Mouse (Mus musculus) embryonic facial prominence, embryonic 12.5 days (tissue): ENCODE results near the gene Grrp1. TPM values are rescaled to one million over a fixed set of nuclear protein-coding genes. Genes with fewer than 3 reads are reported as not detected.
A peak's percentile ranks its signal among the peaks of the same experiment; 100 is the strongest.

ENCODE experiments used
- ATAC-seq: fragments of 200-750 bp; cut with Nextera tagmentation; 2 replicates; pipeline ENCODE4 v1.8.0; 2017; ENCODE audit not compliant: insufficient number of reproducible peaks, insufficient read depth, low FRiP score, low TSS enrichment
- H3K27ac ChIP-seq: fragments of 300-500 bp; sonication (generic); 2 replicates; pipeline ENCODE4 v1.5.1; 2016; ENCODE audit warnings: mild to moderate bottlenecking
- H3K27me3 ChIP-seq: fragments of 300-500 bp; sonication (generic); 2 replicates; pipeline ENCODE4 v1.6.1; 2016; ENCODE audit warnings: mild to moderate bottlenecking, moderate library complexity
- H3K36me3 ChIP-seq: fragments of 300-500 bp; sonication (generic); 2 replicates; pipeline ENCODE4 v1.6.1; 2016; ENCODE audit warnings: mild to moderate bottlenecking
- H3K4me1 ChIP-seq: fragments of 300-500 bp; sonication (generic); 2 replicates; pipeline ENCODE4 v1.6.1; 2016
- H3K4me2 ChIP-seq: fragments of 300-500 bp; sonication (generic); replicated peaks from 2 replicates; pipeline ENCODE4 v1.6.1; 2016; ENCODE audit warnings: mild to moderate bottlenecking, moderate library complexity
- H3K4me3 ChIP-seq: fragments of 300-500 bp; sonication (generic); 2 replicates; pipeline ENCODE4 v1.5.1; 2016; ENCODE audit warnings: mild to moderate bottlenecking
- H3K9ac ChIP-seq: fragments of 300-500 bp; sonication (generic); 2 replicates; pipeline ENCODE4 v1.6.1; 2016; ENCODE audit warnings: mild to moderate bottlenecking, moderate library complexity
- H3K9me3 ChIP-seq: fragments of 300-500 bp; sonication (generic); 2 replicates; pipeline ENCODE4 v1.6.1; 2016; ENCODE audit warnings: mild to moderate bottlenecking, moderate library complexity
- WGBS: fragments of 180-500 bp; shearing (Covaris S2); methylation state at CpG from one replicate; pipeline ENCODE4 v1.1.7; 2016; 5-methylcytosine and 5-hydroxymethylcytosine counted together
- polyA plus RNA-seq: library from polyadenylated mRNA; unstranded; fragments of >200 nt; fragmentation: Nextera tagmentation; extraction: Ambion mirVana; gene quantifications from 2 replicates; pipeline ENCODE4 v1.2.1, GENCODE M21; 2016

The Grrp1 gene
- polyA plus RNA-seq, 1 experiment from 2014 or later = 6.3 TPM

GRCm38 (mm10) chr4:134237582-134238278 is 16.2 kb downstream of the Grrp1 start:
- H3K4me1 ChIP-seq = peaks cover 4% of the 10 kb centered on the region; the same call in 1 of the 2 replicates
- H3K27me3 ChIP-seq = peaks cover 21% of the 10 kb centered on the region
- H3K27ac ChIP-seq = no peak overlapping the region
- ATAC-seq = no peak
- H3K4me2 ChIP-seq = peak overlapping the region; percentile 42
- no peaks in the 10 kb centered on the region for H3K9me3 ChIP-seq
- H3K4me3 ChIP-seq = peak overlapping the region; percentile 28
- WGBS = 18% methylated on average over 19 of the region's 19 CpGs
- no peak overlapping the region for H3K9ac ChIP-seq
- H3K36me3 ChIP-seq = no peaks in the 10 kb centered on the region

DNA sequence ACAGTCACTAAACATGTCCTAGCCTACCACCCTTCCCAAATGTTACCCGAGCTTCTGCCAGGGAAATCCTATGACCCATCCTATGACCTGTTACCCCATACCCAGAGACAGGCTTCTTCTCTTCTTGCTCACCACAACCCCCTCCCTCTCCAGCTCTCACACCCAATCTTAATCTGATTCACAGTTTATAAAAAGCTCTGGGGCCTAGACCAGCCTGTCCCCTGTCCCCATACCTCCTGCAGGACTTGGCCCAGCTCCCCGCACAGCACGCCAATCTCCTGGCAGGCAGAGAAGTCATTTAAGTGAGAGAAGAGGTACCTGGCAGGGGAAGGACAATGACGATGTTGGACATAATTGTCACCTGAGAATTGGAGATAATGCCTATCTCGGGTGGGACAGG is 19.0 kb downstream of the Grrp1 start:
- H3K4me1 ChIP-seq = peaks cover 4% of the 10 kb centered on the region; the same call in 1 of the 2 replicates
- no peaks in the 10 kb centered on the region for H3K9me3 ChIP-seq
- H3K4me2 ChIP-seq = no peak overlapping the region
- no peak overlapping the region for H3K4me3 ChIP-seq
- no peak overlapping the region for H3K9ac ChIP-seq
- H3K27ac ChIP-seq = no peak overlapping the region
- H3K27me3 ChIP-seq = peaks cover 21% of the 10 kb centered on the region
- WGBS = 78% methylated on average over 5 of the region's 5 CpGs
- no peak for ATAC-seq
- no peaks in the 10 kb centered on the region for H3K36me3 ChIP-seq

DNA sequence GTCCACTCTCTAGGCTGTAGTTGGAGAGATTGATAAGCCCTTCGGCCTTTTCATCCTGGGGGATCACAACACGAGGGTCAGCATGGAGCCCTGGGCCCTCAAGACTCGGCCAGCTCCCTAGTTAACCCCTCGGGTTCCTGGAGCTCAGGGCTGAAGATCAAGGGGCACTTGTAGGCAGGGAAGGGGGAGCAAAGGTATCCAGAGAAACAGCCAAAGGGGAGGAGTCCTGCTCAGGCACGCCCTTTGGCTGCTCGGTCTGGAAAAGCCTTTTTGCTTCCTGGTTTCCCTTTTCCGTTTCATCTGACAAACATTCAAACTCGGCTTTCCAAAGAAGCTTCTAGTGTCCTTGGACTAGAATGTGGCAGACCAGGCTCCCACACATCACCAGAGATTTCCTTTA is 23.5 kb downstream of the Grrp1 start:
- ATAC-seq = no peak
- H3K4me2 ChIP-seq = no peak overlapping the region

GRCm38 (mm10) chr4:134227194-134227593 is 26.7 kb downstream of the Grrp1 start, which contains the start of gene Catsper4:
TSS of gene Catsper4 (minus strand) at chr4:134227383.
- H3K9me3 ChIP-seq = no peaks in the 10 kb centered on the region
- H3K4me1 ChIP-seq = no peaks in the 10 kb centered on the region
- H3K27me3 ChIP-seq = no peaks in the 10 kb centered on the region
- no peak within 1 kb of the TSS for H3K4me2 ChIP-seq
- H3K4me3 ChIP-seq = no peak within 1 kb of the TSS
- ATAC-seq = no peak
- no peak within 1 kb of the TSS for H3K27ac ChIP-seq
- H3K36me3 ChIP-seq = no peaks in the 10 kb centered on the region
- no peak within 1 kb of the TSS for H3K9ac ChIP-seq
- WGBS = 75% methylated on average over 8 of the region's 8 CpGs

More for the DNA sequence above, 23.5 kb downstream of the Grrp1 start:
- no peak overlapping the region for H3K9ac ChIP-seq
- no peak overlapping the region for H3K4me3 ChIP-seq
- H3K9me3 ChIP-seq = no peaks in the 10 kb centered on the region
- H3K4me1 ChIP-seq = no peaks in the 10 kb centered on the region
- H3K36me3 ChIP-seq = no peaks in the 10 kb centered on the region
- 41% methylated on average over 8 of the region's 8 CpGs for WGBS
- no peak overlapping the region for H3K27ac ChIP-seq
- H3K27me3 ChIP-seq = no peaks in the 10 kb centered on the region

DNA sequence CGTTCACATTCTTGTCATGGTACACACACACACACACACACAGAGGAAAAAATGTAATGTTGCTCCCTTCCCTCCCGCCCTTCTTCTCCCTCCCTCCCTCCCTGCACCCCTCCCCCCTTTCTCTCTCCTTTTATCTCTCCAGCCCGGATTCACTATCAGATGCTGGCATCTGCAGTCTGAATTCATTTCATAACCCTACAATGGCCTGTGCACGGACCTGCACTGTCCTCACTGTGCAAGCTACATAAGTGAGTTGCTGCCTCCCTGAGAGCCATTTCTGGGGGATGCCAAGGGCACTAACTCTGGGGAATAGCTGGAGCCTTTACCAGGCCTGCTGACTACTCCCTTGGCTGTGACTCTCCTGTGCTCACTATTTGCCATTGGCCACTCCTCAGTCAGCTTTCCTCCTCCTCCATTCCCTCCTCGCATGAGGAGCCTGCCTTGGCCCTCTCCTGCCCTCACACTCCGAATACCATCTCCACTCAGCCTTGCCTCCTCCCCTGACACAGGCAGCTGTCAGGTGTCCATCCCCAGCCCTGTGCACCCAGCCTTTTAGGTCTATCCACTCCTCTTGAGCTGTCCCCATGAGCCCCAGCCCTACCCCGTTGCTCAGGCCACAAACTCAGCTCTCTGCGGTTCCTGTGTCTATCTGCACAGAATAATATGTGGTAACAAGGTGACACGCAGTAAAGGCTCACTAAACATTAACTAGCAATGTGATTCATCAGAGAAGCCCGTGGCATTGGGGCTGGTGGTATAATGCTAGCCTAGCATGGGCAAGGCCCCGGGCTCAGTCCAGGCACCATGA is 30.9 kb downstream of the Grrp1 start:
- ATAC-seq = no peak
- Histone ChIP-seq H3K36me3 (no peaks in the 10 kb centered on the region), H3K9me3 (no peaks in the 10 kb centered on the region), H3K4me1 (no peaks in the 10 kb centered on the region), H3K9ac (no peak overlapping the region; the same call in 1 of the 2 replicates), H3K27ac (no peak overlapping the region), H3K4me3 (no peak overlapping the region), H3K27me3 (no peaks in the 10 kb centered on the region), H3K4me2 (no peak overlapping the region)
- 63% methylated on average over 11 of the region's 11 CpGs for WGBS

DNA sequence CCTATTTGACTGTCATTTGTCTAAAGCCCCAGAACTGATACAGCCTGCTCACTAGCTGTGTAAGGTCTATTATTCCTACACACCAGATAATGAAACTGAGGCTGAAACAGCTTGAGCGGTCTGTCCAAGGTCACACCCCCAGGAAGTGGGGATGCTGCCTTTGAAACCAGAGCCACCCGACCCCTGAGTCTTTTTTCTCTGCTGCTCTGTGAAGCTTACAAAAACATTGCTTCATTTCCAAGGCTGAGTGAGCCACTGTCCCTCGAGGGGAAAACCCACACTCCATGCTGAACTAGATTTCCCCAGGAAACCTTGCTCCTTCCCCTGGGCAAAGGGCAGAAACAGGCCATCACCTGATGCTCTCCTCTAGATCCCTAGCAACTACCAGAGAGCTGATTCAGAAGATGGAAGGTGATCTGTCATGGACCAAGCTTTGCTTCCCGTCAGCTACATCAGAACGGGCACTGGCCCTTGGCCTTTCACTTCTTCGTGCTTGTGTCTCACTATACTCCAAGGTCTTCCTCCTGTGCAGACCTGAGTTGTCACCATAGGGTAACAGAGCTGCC is 47.3 kb downstream of the Grrp1 start:
- no peak overlapping the region for H3K4me2 ChIP-seq
- H3K27me3 ChIP-seq = 0 out of 2 replicates have a peak, but pooled peaks cover 7% of the 10 kb centered on the region
- no peaks in the 10 kb centered on the region for H3K36me3 ChIP-seq
- no peak overlapping the region for H3K4me3 ChIP-seq
- H3K27ac ChIP-seq = no peak overlapping the region
- H3K9me3 ChIP-seq = no peaks in the 10 kb centered on the region
- H3K4me1 ChIP-seq = peaks cover 6% of the 10 kb centered on the region; the same call in 1 of the 2 replicates
- ATAC-seq = no peak
- WGBS = 40% methylated on average over 6 of the region's 6 CpGs
- no peak overlapping the region for H3K9ac ChIP-seq

DNA sequence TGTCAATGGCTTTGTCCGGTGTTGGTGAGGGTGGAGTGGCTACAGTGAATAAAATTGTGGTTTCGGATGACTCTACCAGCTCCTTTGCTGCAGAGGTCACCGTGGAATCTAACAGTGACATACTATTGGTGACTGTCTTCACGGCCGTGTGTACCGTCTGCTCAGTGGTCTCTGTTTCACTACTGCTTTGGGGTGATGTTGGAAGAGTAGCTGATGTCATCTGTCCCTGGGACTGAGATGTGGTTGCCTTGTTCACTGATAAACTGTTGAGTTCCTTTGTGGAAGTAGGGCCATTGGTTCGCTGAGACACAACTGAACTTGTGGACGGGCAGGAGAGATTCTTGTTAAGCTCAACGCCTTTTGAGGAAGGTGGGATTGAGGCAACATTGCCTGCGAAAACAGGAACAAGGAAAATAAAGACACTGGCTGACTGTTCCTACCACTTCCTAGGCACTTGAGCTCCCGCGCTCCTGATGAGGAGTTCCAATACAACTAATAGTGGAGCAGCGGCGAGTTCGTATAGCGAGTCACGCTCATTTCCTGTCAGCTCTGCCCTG is 50.5 kb downstream of the Grrp1 start:
- Histone ChIP-seq H3K4me2 (no peak overlapping the region), H3K9me3 (no peaks in the 10 kb centered on the region), H3K27me3 (0 out of 2 replicates have a peak, but pooled peaks cover under 1% of the 10 kb centered on the region), H3K36me3 (no peaks in the 10 kb centered on the region), H3K4me1 (peaks cover 6% of the 10 kb centered on the region; the same call in 1 of the 2 replicates), H3K4me3 (no peak overlapping the region), H3K9ac (no peak overlapping the region), H3K27ac (no peak overlapping the region)
- 78% methylated on average over 17 of the region's 17 CpGs for WGBS
- no peak for ATAC-seq

DNA sequence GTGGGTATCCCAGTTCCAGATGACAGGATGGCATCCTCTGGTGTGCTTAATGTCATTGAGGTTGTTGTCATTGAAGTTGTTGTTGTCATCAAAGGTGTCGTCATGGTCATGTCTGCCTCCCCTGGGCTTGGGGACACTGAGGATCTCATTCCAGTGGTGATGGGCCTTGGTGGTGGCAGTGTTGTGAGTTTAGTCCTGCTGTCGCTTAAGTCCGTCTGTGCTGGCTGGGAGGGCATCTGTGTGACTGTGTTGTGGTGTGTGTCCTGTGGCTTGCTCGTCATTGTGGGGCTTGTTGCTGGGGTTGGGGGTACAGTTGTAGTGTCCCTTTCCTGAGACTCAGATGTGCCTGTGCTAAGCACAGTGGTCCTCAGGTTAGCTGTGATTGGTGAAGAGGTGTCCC is 51.0 kb downstream of the Grrp1 start, which contains the start of gene Gm7534:
Gene Gm7534 (minus strand): TSS at position 101 of the 400 bp plus-strand sequence.
- Histone ChIP-seq H3K4me1 (peaks cover 6% of the 10 kb centered on the region; the same call in 1 of the 2 replicates), H3K9ac (no peak within 1 kb of the TSS), H3K9me3 (no peaks in the 10 kb centered on the region), H3K27ac (no peak within 1 kb of the TSS), H3K27me3 (no peaks in the 10 kb centered on the region), H3K4me3 (no peak within 1 kb of the TSS), H3K36me3 (no peaks in the 10 kb centered on the region), H3K4me2 (no peak within 1 kb of the TSS)
- no peak for ATAC-seq
- 92% methylated on average over 4 of the region's 4 CpGs for WGBS

Other genes with a start within 250 kb of the Grrp1 start
- 0.50 and 0.67 TPM in 2 replicates for gene Lin28a, start 235.3 kb downstream of the Grrp1 start, polyA plus RNA-seq
- not detected in 2 replicates for gene Zfp683, start 200.3 kb downstream of the Grrp1 start, polyA plus RNA-seq
- gene Crybg2, start 193.3 kb downstream of the Grrp1 start, polyA plus RNA-seq = 2.9 and 4.0 TPM in 2 replicates
- 8.0 and 8.3 TPM in 2 replicates for gene Cd52, start 159.0 kb downstream of the Grrp1 start, polyA plus RNA-seq
- gene Ubxn11, start 151.5 kb downstream of the Grrp1 start, polyA plus RNA-seq = 10.4 and 11.5 TPM in 2 replicates
- gene Sh3bgrl3, start 125.3 kb downstream of the Grrp1 start, polyA plus RNA-seq = 345 and 360 TPM in 2 replicates
- 32.0 and 34.9 TPM in 2 replicates for gene Cep85, start 67.0 kb downstream of the Grrp1 start, polyA plus RNA-seq
- gene Gm7534, start 51.1 kb downstream of the Grrp1 start, polyA plus RNA-seq = not detected in 2 replicates
- 0.15 TPM in 1 of 2 replicates, not detected in the other for gene Catsper4, start 26.7 kb downstream of the Grrp1 start, polyA plus RNA-seq
- 2.1 and 2.5 TPM in 2 replicates for gene Cnksr1, start 15.7 kb downstream of the Grrp1 start, polyA plus RNA-seq
- gene E130218I03Rik, start 10.4 kb downstream of the Grrp1 start, polyA plus RNA-seq = 1.4 and 1.7 TPM in 2 replicates
- gene Zfp593, start 8.5 kb downstream of the Grrp1 start, polyA plus RNA-seq = 19.5 and 19.8 TPM in 2 replicates
- not detected in 2 replicates for gene Gm30191, start 7.2 kb downstream of the Grrp1 start, polyA plus RNA-seq
- gene Pdik1l, start 33.8 kb upstream of the Grrp1 start, polyA plus RNA-seq = 22.6 and 24.8 TPM in 2 replicates
- gene Trim63, start 61.0 kb upstream of the Grrp1 start, polyA plus RNA-seq = 1.2 and 2.6 TPM in 2 replicates
- 0.05 and 0.20 TPM in 2 replicates for gene Slc30a2, start 89.1 kb upstream of the Grrp1 start, polyA plus RNA-seq
- gene Extl1, start 129.7 kb upstream of the Grrp1 start, polyA plus RNA-seq = 2.1 and 3.4 TPM in 2 replicates
- gene Pafah2, start 142.2 kb upstream of the Grrp1 start, polyA plus RNA-seq = 11.2 and 11.7 TPM in 2 replicates
- gene Stmn1, start 214.2 kb upstream of the Grrp1 start, polyA plus RNA-seq = 2,563 and 2,644 TPM in 2 replicates
- 3.3 and 3.4 TPM in 2 replicates for gene Paqr7, start 242.6 kb upstream of the Grrp1 start, polyA plus RNA-seq